Comparison of ENCODE assay signal across 17 mouse cellular contexts in genomic region chrX:77363657-77364056, GRCm38 (mm10).
"Had no signal": no experiment of that assay in that cellular context is flagged by ENCODE, and none has a peak within 500 bp of the region (broad histone marks: within the 10 kb centered on the region; RNA-seq: fewer than 3 reads in every experiment).

No protein-coding gene starts in this region.

- DNase-seq: gastrocnemius, postnatal 14 days; gastrocnemius, postnatal 36 days; heart, adult 18-20 months; heart, postnatal 10 days; heart, postnatal 4 days; kidney, adult 18-20 months; kidney, adult 8-10 months; kidney, postnatal 14 days; kidney, postnatal 36 days; layer of hippocampus, adult 9-11 months; layer of hippocampus, postnatal 36 days; left cerebral cortex, postnatal 4 days had no signal

- ATAC-seq: hindbrain, embryonic 16.5 days; inflammation-experienced regulatory T-cells, adult 6 months; intestine, embryonic 15.5 days; intestine, postnatal 0 days; liver, embryonic 12.5 days had no signal
